Mouse (Mus musculus) lung, postnatal 0 days (tissue): Measurements from ENCODE around the gene Lcmt1. TPM values are rescaled to one million over a fixed set of nuclear protein-coding genes. Genes with fewer than 3 reads are reported as not detected.
A peak's percentile ranks its signal among the peaks of the same experiment; 100 is the strongest.

ENCODE experiments used
- ATAC-seq: fragments of 200-750 bp; cut with Nextera tagmentation; 2 replicates; pipeline ENCODE4 v1.8.0; 2017; ENCODE audit warnings: moderate library complexity
- DNase-seq: peaks from one replicate; pipeline ENCODE4 v3.0.0-alpha.2; 2016; ENCODE audit warnings: low spot score
- H3K27ac ChIP-seq: fragments of 300-500 bp; sonication (generic); 2 replicates; pipeline ENCODE4 v1.5.1; 2014; ENCODE audit warnings: antibody characterized with exemption, mild to moderate bottlenecking, low read length, mixed read lengths
- H3K27me3 ChIP-seq: fragments of 300-500 bp; sonication (generic); replicated peaks from 2 replicates; pipeline ENCODE4 v1.6.1; 2014; ENCODE audit warnings: low read length, mixed read lengths; ENCODE audit not compliant: insufficient read depth
- H3K36me3 ChIP-seq: fragments of 300-500 bp; sonication (generic); 2 replicates; pipeline ENCODE4 v1.6.1; 2014; ENCODE audit warnings: low read length, mixed read lengths; ENCODE audit not compliant: insufficient read depth
- H3K4me1 ChIP-seq: fragments of 300-500 bp; sonication (generic); 2 replicates; pipeline ENCODE4 v1.6.1; 2014; ENCODE audit warnings: antibody characterized with exemption, low read depth, low read length, mixed read lengths; ENCODE audit not compliant: insufficient read depth
- H3K4me2 ChIP-seq: fragments of 300-500 bp; sonication (generic); replicated peaks from 2 replicates; pipeline ENCODE4 v1.6.1; 2014; ENCODE audit warnings: low read depth, mild to moderate bottlenecking, low read length, moderate library complexity, mixed read lengths
- H3K4me3 ChIP-seq: fragments of 300-500 bp; sonication (generic); 2 replicates; pipeline ENCODE4 v1.5.1; 2014; ENCODE audit warnings: low read depth, low read length
- H3K9ac ChIP-seq: fragments of 300-500 bp; sonication (generic); replicated peaks from 2 replicates; pipeline ENCODE4 v1.6.1; 2014; ENCODE audit warnings: low read depth, mild to moderate bottlenecking
- H3K9me3 ChIP-seq: fragments of 300-500 bp; sonication (generic); 2 replicates; pipeline ENCODE4 v1.6.1; 2016; ENCODE audit warnings: low read length, mixed read lengths
- CTCF ChIP-seq: IDR thresholded peaks from 2 replicates; pipeline ENCODE4 v1.5.1; 2016; ENCODE audit warnings: antibody characterized with exemption, mild to moderate bottlenecking
- EP300 ChIP-seq: IDR thresholded peaks from 2 replicates; pipeline ENCODE4 v1.6.1; 2016; ENCODE audit warnings: antibody characterized with exemption, mild to moderate bottlenecking, control low read depth
- WGBS: fragments of 180-500 bp; shearing (Covaris S2); extraction: QIAGEN DNeasy Blood & Tissue Kit; methylation state at CpG from one replicate; pipeline ENCODE4 v1.1.7; 2014; 5-methylcytosine and 5-hydroxymethylcytosine counted together
- polyA plus RNA-seq: library from polyadenylated mRNA; unstranded; fragments of >200 nt; fragmentation: Nextera tagmentation; extraction: Ambion mirVana; gene quantifications from 2 replicates; pipeline ENCODE4 v1.2.1, GENCODE M21; 2015

The Lcmt1 gene
- polyA plus RNA-seq, 1 experiment from 2014 or later: 24.4 TPM

DNA sequence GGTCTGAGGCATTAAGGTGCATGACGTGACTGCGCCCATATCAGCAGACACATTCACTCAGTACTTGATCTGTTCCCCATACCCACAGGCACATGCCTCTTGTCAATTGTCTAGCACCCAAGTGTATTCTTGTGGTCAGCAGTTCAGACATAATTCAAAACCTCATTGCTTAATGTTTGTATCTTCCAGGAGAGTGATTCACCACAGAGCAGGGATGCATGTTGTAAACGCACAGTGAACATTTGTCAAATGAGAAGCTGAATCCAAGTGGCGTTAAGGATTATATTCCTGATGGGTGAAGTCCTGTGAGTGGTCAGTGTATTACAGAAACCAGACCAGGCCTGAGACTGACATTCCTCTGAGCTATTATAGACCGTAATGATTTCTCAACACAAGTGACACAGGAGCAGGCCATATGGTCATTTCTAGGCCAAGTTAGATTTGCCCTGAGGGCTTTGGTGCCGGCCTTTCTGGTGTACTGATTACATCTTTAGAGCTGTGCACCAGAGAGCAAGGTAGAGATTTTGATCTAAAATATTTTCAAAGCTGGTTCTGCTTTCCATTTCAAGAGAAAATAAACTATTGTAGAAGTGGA lies 20.2 kb downstream of the Lcmt1 start:
- 81% methylated on average over 6 of the region's 6 CpGs for WGBS
- DNase-seq (peak; percentile 40), ATAC-seq (peak; percentile 43)
- no peak overlapping the region for H3K4me3 ChIP-seq
- H3K27ac ChIP-seq: no peak overlapping the region
- H3K4me2 ChIP-seq: no peak overlapping the region
- H3K9ac ChIP-seq: no peak overlapping the region
- H3K4me1 ChIP-seq: no peaks in the 10 kb centered on the region
- TF ChIP-seq EP300 (no peak), CTCF (no peak)
- H3K36me3 ChIP-seq: no peaks in the 10 kb centered on the region
- H3K27me3 ChIP-seq: no peaks in the 10 kb centered on the region
- no peaks in the 10 kb centered on the region for H3K9me3 ChIP-seq

- Histone ChIP-seq H3K27me3 (no peaks in the 10 kb centered on the region), H3K36me3 (no peaks in the 10 kb centered on the region), H3K9ac (no peak overlapping the region), H3K4me3 (no peak overlapping the region), H3K9me3 (no peaks in the 10 kb centered on the region), H3K4me1 (no peaks in the 10 kb centered on the region), H3K4me2 (no peak overlapping the region; the same call in 1 of the 2 replicates), H3K27ac (no peak overlapping the region)
- 69% methylated on average over 6 of the region's 6 CpGs for WGBS
- peak; percentile 67 for DNase-seq
- TF ChIP-seq EP300 (peak; percentile 44; the same call in 1 of the 2 replicates), CTCF (no peak)
- peak; percentile 65 for ATAC-seq
Observed at GRCm38 (mm10) chr7:123394271-123394670, 24.7 kb downstream of the Lcmt1 start.

DNA sequence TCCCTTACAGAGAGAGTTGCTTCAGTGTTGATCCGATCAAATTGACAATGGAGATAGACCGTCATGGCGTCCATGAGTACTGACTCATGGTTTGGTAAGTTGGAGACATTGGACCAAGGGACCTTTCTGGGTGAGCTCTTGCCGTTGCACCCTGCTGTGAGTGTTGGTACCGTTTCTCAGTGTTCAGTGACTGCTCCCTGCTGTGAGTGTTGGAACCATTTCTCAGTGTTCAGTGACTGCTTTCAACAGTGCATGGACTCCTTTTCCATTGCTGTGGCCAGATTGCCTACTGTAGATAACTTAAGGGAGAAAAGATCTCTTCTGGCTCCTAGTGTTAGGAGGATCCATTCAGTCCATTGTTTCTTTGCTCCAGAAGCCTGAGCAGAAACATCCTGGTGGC lies 27.3 kb downstream of the Lcmt1 start:
- Histone ChIP-seq H3K27me3 (no peaks in the 10 kb centered on the region), H3K4me1 (no peaks in the 10 kb centered on the region), H3K9ac (no peak overlapping the region), H3K4me2 (no peak overlapping the region), H3K4me3 (no peak overlapping the region), H3K36me3 (no peaks in the 10 kb centered on the region), H3K27ac (no peak overlapping the region), H3K9me3 (no peaks in the 10 kb centered on the region)
- DNase-seq (no peak), ATAC-seq (no peak)
- 92% methylated on average over 5 of the region's 5 CpGs for WGBS
- TF ChIP-seq CTCF: no peak
- no peak for TF ChIP-seq EP300

- Histone ChIP-seq H3K4me2 (no peak overlapping the region), H3K27ac (no peak overlapping the region), H3K4me1 (no peaks in the 10 kb centered on the region), H3K9ac (no peak overlapping the region), H3K27me3 (no peaks in the 10 kb centered on the region), H3K9me3 (no peaks in the 10 kb centered on the region), H3K4me3 (no peak overlapping the region), H3K36me3 (no peaks in the 10 kb centered on the region)
- WGBS: 73% methylated on average over 8 of the region's 8 CpGs
- no peak for TF ChIP-seq EP300
- no peak for TF ChIP-seq CTCF
- DNase-seq: no peak
- no peak for ATAC-seq
Observed at GRCm38 (mm10) chr7:123397369-123397768, 27.8 kb downstream of the Lcmt1 start.

DNA sequence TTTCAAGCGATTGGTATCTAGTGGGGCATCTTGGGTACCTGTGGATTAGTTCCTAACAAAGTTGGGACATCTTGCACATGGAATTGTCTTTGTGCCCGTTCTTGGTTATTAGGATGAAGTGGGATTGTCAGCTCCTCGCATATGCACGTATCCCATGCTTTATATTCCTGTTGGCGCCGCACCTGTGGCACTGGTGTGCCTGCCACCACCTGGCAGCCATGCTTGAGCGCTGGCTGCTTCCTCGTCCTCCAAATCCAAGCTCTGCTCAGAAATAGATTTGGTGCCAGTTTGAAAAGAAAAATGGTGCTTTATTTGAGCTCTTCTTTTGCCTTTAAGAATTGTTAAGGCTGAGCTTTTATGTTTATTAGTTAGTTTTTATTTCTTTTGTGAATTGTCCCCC lies 28.3 kb downstream of the Lcmt1 start:
- H3K27me3 ChIP-seq: no peaks in the 10 kb centered on the region
- no peak overlapping the region for H3K4me2 ChIP-seq
- TF ChIP-seq EP300 (no peak), CTCF (no peak)
- WGBS: 90% methylated on average over 8 of the region's 8 CpGs
- H3K4me1 ChIP-seq: no peaks in the 10 kb centered on the region
- H3K9me3 ChIP-seq: no peaks in the 10 kb centered on the region
- no peak overlapping the region for H3K4me3 ChIP-seq
- no peak overlapping the region for H3K27ac ChIP-seq
- H3K9ac ChIP-seq: no peak overlapping the region
- DNase-seq (no peak), ATAC-seq (no peak)
- H3K36me3 ChIP-seq: no peaks in the 10 kb centered on the region

DNA sequence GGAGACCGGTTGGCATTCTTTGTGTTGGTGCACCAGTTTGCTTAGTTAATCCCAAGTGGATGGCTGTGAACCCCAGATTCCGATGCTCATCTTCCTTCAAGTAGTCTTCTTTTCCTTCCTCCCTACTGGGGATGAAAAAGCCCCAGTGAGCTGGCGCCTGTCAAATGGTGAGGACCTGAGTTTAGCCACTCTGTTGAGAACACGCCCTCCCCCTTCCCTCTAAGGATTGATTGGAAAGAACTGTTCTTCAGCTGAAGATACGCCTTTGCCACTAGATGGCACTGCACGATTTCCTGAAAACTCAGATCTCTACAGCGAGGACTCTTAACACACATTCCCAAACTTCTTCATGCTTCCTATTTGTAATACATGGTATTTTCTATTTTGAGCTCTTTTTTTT lies 29.2 kb downstream of the Lcmt1 start:
- Histone ChIP-seq H3K4me1 (no peaks in the 10 kb centered on the region), H3K9ac (no peak overlapping the region), H3K36me3 (peaks cover 4% of the 10 kb centered on the region; the same call in 1 of the 2 replicates), H3K4me3 (no peak overlapping the region), H3K9me3 (no peaks in the 10 kb centered on the region), H3K27me3 (no peaks in the 10 kb centered on the region), H3K4me2 (no peak overlapping the region), H3K27ac (no peak overlapping the region)
- WGBS: 23% methylated on average over 7 of the region's 7 CpGs
- peak; percentile 85 for TF ChIP-seq CTCF
- no peak for TF ChIP-seq EP300
- DNase-seq (peak; percentile 88), ATAC-seq (peak; percentile 59; the same call in 1 of the 2 replicates)

DNA sequence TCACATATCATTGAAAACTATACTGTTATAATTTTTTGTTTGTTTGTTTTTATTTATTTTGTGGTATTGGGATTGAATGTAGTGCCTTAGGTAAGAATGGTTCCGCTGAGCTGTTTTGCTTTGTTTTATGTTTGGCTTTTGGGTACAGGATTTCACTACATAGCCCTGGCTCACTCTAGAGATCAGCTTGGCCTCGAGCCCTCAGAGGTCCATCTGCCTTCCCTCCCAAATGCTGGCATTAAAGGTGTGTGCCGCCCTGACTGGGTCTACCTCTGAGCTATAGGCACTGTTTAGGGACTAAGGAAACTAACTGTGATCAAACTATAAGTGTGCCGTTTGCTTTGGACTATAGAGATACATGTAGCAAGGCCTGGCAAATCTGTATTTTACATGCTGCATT lies 29.7 kb downstream of the Lcmt1 start:
- no peak overlapping the region for H3K9ac ChIP-seq
- H3K27me3 ChIP-seq: no peaks in the 10 kb centered on the region
- no peak overlapping the region for H3K4me2 ChIP-seq
- no peaks in the 10 kb centered on the region for H3K9me3 ChIP-seq
- ATAC-seq: no peak
- no peak for TF ChIP-seq CTCF
- no peak for TF ChIP-seq EP300
- H3K27ac ChIP-seq: no peak overlapping the region
- no peak overlapping the region for H3K4me3 ChIP-seq
- WGBS: 83% methylated on average over 4 of the region's 4 CpGs
- peaks cover 7% of the 10 kb centered on the region; the same call in 1 of the 2 replicates for H3K36me3 ChIP-seq
- DNase-seq: no peak
- no peaks in the 10 kb centered on the region for H3K4me1 ChIP-seq
